Mouse (Mus musculus) heart, adult 2 months (tissue): ENCODE data around the gene Zswim3.

Source experiments
- CTCF ChIP-seq: fragments of 200-600 bp; IDR thresholded peaks from 2 replicates; pipeline ENCODE4 v1.8.1; 2022; ENCODE audit warnings: antibody characterized with exemption, mild to moderate bottlenecking, moderate library complexity
- EP300 ChIP-seq: fragments of 200-500 bp; IDR thresholded peaks from 2 replicates; pipeline ENCODE4 v1.6.1; 2011; ENCODE audit warnings: low read depth, low read length, control low read depth; ENCODE audit not compliant: insufficient read depth
- POLR2A ChIP-seq: fragments of 200-500 bp; IDR thresholded peaks from 2 replicates; pipeline ENCODE4 v1.6.1; 2011; ENCODE audit warnings: mild to moderate bottlenecking, low read depth, low read length, control low read depth; ENCODE audit not compliant: insufficient read depth

DNA sequence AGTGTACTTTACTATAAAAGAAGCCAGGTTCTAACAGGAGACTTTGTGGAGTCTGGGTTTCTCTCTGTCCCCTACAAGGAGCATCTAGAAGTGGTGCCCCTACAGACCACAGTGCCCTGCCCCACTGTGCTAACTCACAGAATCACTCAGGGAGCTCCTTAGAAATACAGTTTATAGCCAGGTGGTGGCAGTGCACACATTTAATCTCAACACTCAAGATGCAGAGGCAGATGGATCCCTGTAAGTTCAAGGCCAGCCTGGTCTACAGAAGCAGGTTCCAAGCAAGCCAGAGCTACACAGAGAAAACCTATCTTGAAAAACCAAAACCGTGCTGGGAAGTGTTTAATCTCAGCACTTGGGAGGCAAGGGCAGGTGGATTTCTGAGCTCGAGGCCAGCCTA, 11.1 kb upstream of the Zswim3 start:
- TF ChIP-seq CTCF (no peak), POLR2A (no peak), EP300 (no peak)
